Mouse (Mus musculus) limb, embryonic 12.5 days (tissue): ENCODE data around the gene Tgif1. TPM values are rescaled to one million over a fixed set of nuclear protein-coding genes. Genes with fewer than 3 reads are reported as not detected.
"Not testable (repeated sequence)": the region's sequence is repeated elsewhere in the genome, so short reads cannot be mapped to it uniquely, and the experiment has no call there.

Experiments
- ATAC-seq: fragments of 200-750 bp; cut with Nextera tagmentation; 2 replicates; pipeline ENCODE4 v1.8.0; 2017; ENCODE audit warnings: low read depth, moderate TSS enrichment; ENCODE audit not compliant: insufficient number of reproducible peaks, insufficient read depth, low FRiP score, low TSS enrichment
- H3K27ac ChIP-seq: fragments of 300-500 bp; sonication (generic); 2 replicates; pipeline ENCODE4 v1.5.1; 2016; ENCODE audit warnings: mild to moderate bottlenecking, moderate library complexity
- H3K27me3 ChIP-seq: fragments of 300-500 bp; sonication (generic); 2 replicates; pipeline ENCODE4 v1.6.1; 2016; ENCODE audit warnings: mild to moderate bottlenecking, moderate library complexity
- H3K36me3 ChIP-seq: fragments of 300-500 bp; sonication (generic); 2 replicates; pipeline ENCODE4 v1.6.1; 2016; ENCODE audit warnings: mild to moderate bottlenecking, moderate library complexity
- H3K4me1 ChIP-seq: fragments of 300-500 bp; sonication (generic); replicated peaks from 2 replicates; pipeline ENCODE4 v1.6.1; 2016
- H3K4me2 ChIP-seq: fragments of 300-500 bp; sonication (generic); 2 replicates; pipeline ENCODE4 v1.6.1; 2016; ENCODE audit warnings: mild to moderate bottlenecking, moderate library complexity
- H3K4me3 ChIP-seq: fragments of 300-500 bp; sonication (generic); replicated peaks from 2 replicates; pipeline ENCODE4 v1.5.1; 2016; ENCODE audit warnings: mild to moderate bottlenecking
- H3K9ac ChIP-seq: fragments of 300-500 bp; sonication (generic); replicated peaks from 2 replicates; pipeline ENCODE4 v1.6.1; 2016; ENCODE audit warnings: mild to moderate bottlenecking, moderate library complexity
- H3K9me3 ChIP-seq: fragments of 300-500 bp; sonication (generic); 2 replicates; pipeline ENCODE4 v1.6.1; 2016; ENCODE audit warnings: mild to moderate bottlenecking, moderate library complexity
- WGBS: fragments of 180-500 bp; shearing (Covaris S2); methylation state at CpG from one replicate; pipeline ENCODE4 v1.1.7; 2016; 5-methylcytosine and 5-hydroxymethylcytosine counted together
- polyA plus RNA-seq: library from polyadenylated mRNA; unstranded; fragments of >200 nt; fragmentation: Nextera tagmentation; extraction: Ambion mirVana; gene quantifications from 2 replicates; pipeline ENCODE4 v1.2.1, GENCODE M21; 2016

Tgif1 gene
- polyA plus RNA-seq, 1 experiment from 2014 or later, result 130 TPM

DNA sequence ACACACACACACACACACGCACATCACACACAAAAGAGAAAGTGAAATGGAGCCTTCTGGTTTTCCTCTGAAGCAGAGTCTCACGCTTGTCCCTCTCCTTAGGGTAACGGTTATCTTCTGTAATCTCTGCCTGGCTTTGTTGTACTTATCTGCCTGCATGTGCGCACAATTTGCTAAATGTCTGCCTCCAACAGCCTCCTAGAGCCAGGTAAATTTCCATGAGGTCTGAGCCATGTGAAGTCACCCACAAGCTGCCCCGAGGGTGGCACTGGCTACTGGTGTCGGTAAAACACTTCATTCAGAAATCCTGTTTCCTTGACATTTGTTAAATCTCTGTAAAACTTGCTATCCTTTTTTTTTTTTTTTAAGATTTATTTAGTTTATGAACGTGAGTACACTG, 15.3 kb downstream of the Tgif1 start:
- Histone ChIP-seq H3K9ac (no peak overlapping the region), H3K27me3 (peaks cover 18% of the 10 kb centered on the region), H3K4me3 (no peak overlapping the region), H3K4me2 (no peak overlapping the region), H3K27ac (no peak overlapping the region), H3K9me3 (no peaks in the 10 kb centered on the region), H3K4me1 (peaks cover 22% of the 10 kb centered on the region), H3K36me3 (peaks cover 51% of the 10 kb centered on the region)
- no peak for ATAC-seq
- WGBS, result 80% methylated on average over 7 of the region's 7 CpGs

DNA sequence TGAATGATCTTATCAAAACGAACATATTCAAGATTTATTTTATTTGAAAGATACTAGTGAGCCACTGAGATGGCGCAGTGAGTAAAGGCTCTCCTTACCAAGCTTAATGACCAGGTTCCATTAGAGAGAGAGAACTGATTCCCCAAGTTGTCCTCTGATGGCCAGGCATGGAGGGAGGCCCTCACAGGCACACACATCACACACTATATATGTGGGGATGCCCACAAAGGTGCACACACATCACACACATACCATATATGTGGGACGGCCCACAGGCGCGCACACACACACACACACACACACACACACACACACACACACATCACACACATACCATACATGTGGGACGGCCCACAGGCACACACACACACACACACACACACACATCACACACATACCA, 15.9 kb downstream of the Tgif1 start:
- peaks cover 45% of the 10 kb centered on the region for H3K36me3 ChIP-seq
- not testable (repeated sequence) for H3K9me3 ChIP-seq, H3K4me3 ChIP-seq, ATAC-seq, H3K4me2 ChIP-seq, H3K9ac ChIP-seq, H3K27ac ChIP-seq
- 90% methylated on average over 6 of the region's 6 CpGs for WGBS
- H3K27me3 ChIP-seq, result peaks cover 22% of the 10 kb centered on the region
- H3K4me1 ChIP-seq, result peaks cover 22% of the 10 kb centered on the region

DNA sequence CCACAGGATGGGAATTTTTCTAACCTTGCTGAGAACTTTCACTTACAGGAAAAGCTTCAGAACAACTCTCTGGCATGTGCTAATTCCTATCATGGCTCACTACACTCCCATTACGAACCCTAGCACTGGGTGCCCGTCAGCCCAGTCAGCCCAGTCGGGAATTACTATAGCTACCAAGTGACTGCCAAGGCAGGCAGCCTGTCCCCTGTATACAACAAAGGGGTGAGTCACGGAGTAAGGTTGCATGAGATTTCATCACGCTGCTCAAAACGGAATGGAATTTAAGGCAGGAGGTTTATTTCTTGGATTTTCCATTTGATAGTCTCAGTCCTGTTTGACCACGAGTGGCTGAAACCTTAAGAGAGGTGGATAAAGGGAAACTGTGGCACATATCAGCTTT, 16.5 kb downstream of the Tgif1 start:
- peaks cover 22% of the 10 kb centered on the region for H3K4me1 ChIP-seq
- H3K9me3 ChIP-seq, result no peaks in the 10 kb centered on the region
- no peak overlapping the region for H3K4me2 ChIP-seq
- WGBS, result 70% methylated on average over 7 of the region's 7 CpGs
- H3K9ac ChIP-seq, result no peak overlapping the region
- peaks cover 41% of the 10 kb centered on the region for H3K36me3 ChIP-seq
- peaks cover 22% of the 10 kb centered on the region for H3K27me3 ChIP-seq
- no peak overlapping the region for H3K4me3 ChIP-seq
- no peak overlapping the region for H3K27ac ChIP-seq
- no peak for ATAC-seq

DNA sequence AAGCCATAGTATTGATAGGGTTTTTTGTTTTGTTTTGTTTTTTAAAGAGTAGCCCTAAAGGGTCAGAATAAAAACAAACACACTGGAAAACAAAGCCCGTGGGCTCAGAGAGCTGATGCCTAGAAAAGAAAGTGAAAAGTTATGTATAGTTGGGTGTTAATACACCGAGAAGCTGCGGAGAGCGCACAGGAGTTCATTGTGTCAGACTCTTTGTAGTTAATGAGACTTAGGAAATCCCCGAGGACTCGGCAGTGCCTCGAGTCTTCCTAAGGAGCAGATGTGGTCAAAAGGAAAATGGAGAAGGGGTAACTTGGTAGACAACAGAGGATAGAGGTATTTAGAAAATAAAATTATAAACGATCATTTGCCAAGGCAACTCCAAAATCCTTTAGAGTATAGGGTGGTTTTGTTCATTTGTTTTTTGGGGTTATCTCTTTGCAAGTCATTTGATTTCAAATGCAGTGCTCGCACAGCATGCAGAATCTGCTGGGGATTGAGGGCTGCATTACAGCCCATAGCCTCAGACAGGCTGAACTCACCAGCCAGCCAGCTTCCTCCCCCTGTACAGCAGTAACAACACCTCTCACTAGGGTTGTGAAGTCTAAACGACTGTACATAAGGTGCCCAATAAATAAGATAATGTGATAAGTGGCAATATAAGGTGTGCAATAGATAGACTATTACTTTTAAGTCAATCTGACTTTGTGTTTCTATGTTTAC, 18.1 kb downstream of the Tgif1 start:
- H3K36me3 ChIP-seq, result peaks cover 28% of the 10 kb centered on the region
- peaks cover 22% of the 10 kb centered on the region for H3K27me3 ChIP-seq
- 3% methylated on average over 10 of the region's 10 CpGs for WGBS
- ATAC-seq, result no peak
- no peaks in the 10 kb centered on the region for H3K9me3 ChIP-seq
- H3K9ac ChIP-seq, result no peak overlapping the region; the same call in 1 of the 2 replicates
- peak overlapping the region; percentile 40 for H3K4me3 ChIP-seq
- peak overlapping the region; percentile 74 for H3K4me2 ChIP-seq
- peaks cover 22% of the 10 kb centered on the region for H3K4me1 ChIP-seq
- no peak overlapping the region for H3K27ac ChIP-seq

DNA sequence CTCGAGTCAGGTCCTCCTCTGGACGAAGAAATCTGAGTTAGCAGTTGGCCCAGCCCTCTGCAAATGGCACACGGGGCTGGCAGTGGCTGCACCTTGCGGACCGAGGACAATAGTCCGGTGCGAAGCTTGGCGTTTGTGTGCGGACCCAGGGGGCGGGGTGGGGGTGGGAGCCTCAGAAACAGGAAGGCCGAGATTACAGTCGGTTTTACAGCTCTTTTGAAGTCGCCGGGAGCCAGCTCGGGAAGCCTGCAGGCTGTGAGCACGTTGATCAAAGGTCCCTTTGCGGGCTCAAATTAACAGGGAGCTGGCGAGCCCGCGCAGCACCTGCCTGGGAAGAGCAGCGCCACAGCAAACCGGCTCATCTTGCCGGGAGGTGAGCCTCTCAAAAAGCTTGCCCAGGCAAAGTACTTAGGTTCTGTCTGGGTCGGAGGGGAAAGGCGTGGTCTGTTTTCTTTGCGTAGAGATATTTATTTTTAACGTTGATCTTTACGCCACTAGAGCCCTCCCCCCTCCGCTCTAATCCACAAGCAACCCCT, 18.8 kb downstream of the Tgif1 start:
- no peak for ATAC-seq
- H3K27ac ChIP-seq, result no peak overlapping the region
- no peak overlapping the region; the same call in 1 of the 2 replicates for H3K9ac ChIP-seq
- peak overlapping the region; percentile 40 for H3K4me3 ChIP-seq
- H3K36me3 ChIP-seq, result peaks cover 21% of the 10 kb centered on the region
- peak overlapping the region; percentile 74 for H3K4me2 ChIP-seq
- peaks cover 22% of the 10 kb centered on the region for H3K27me3 ChIP-seq
- H3K4me1 ChIP-seq, result peaks cover 22% of the 10 kb centered on the region
- under 1% methylated on average over 29 of the region's 29 CpGs for WGBS
- H3K9me3 ChIP-seq, result no peaks in the 10 kb centered on the region

DNA sequence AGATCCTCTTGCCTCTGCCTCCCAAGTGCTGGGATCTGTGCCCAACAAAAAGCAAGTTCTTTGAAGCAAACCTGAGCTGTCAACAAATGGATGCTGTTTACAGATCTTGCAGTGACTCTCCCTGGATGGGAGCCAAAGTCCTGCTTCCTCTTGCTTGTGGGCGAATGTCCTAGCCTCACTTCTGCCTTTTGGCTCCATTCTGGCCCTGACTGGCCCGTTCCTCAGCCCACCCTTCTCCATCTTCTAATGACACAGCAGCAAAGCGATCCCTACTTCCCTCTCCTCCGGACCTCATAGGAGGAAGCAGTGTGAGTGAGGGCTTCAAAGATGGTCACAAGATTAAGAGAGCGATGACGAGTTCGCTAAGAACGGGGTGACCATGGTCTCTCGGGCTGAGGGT, 20.8 kb downstream of the Tgif1 start:
- WGBS, result 89% methylated on average over 9 of the region's 9 CpGs
- Histone ChIP-seq H3K9me3 (no peaks in the 10 kb centered on the region), H3K9ac (no peak overlapping the region), H3K36me3 (peaks cover 6% of the 10 kb centered on the region), H3K4me3 (no peak overlapping the region), H3K27ac (no peak overlapping the region), H3K4me1 (peaks cover 15% of the 10 kb centered on the region), H3K27me3 (peaks cover 22% of the 10 kb centered on the region), H3K4me2 (no peak overlapping the region)
- no peak for ATAC-seq

DNA sequence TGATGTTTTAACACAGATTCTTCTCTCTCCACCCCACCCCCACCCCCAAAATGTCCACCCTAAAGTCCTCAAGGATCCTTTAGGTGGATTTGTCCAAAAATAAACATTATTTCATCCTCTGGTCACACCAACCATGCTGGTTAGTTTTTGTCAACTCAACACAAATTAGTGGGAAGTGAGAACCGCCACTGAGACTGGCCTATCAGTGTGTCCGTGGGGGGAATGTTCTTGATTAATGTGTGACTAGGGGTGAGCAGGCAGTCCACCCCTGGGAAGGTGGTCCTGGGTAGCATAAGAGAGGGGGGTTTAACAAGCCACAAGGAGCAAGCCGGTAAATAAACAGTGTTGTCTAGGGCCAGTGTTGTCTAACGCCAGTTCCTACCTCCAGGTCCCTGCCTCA, 21.8 kb downstream of the Tgif1 start:
- Histone ChIP-seq H3K4me3 (no peak overlapping the region), H3K27ac (no peak overlapping the region), H3K9ac (no peak overlapping the region), H3K36me3 (peaks cover 3% of the 10 kb centered on the region), H3K9me3 (no peaks in the 10 kb centered on the region), H3K4me1 (peaks cover 15% of the 10 kb centered on the region), H3K27me3 (peaks cover 19% of the 10 kb centered on the region), H3K4me2 (no peak overlapping the region)
- 60% methylated on average over 4 of the region's 4 CpGs for WGBS
- no peak for ATAC-seq

DNA sequence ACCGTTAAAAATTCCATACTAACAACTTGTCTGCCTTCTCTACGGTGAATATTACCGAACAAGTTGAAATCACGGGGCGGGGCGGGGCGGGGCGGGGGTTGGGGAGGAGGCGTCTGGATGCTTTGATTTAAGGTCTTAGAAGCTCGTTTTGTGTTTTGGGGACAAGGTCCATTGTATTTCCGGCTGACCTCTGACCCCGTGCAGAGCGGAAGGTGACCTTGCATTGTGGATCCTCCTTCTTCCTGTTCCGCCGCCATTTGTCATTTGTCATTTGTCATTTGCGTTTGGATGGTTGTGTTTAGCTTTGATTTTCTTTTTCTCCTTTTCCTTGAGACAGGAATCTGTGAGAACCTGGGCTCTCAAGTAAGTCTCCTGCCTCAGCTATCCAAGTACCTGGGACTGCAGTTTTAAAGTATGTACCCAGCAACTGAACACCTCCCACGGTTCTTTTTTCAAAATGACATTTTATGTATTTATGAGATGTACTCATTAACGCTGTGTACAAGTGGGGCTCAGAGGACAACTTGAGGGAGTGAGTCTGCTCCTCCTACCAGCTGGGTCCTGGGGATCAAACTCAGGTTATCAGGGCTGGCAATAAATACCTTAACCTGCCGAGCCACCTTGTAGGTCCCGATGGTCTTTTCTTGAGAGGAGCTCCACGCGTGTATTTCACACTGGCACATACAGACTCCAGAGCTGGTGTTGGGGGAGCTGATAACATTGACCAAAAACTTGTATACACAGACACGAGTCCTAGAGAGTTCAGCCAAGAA, 23.2 kb downstream of the Tgif1 start:
- H3K9ac ChIP-seq, result no peak overlapping the region
- peaks cover 15% of the 10 kb centered on the region for H3K27me3 ChIP-seq
- no peak overlapping the region for H3K4me2 ChIP-seq
- no peak overlapping the region for H3K27ac ChIP-seq
- 83% methylated on average over 23 of the region's 23 CpGs for WGBS
- H3K36me3 ChIP-seq, result no peaks in the 10 kb centered on the region
- H3K4me1 ChIP-seq, result peaks cover 11% of the 10 kb centered on the region
- ATAC-seq, result no peak; the same call in 1 of the 2 replicates
- H3K9me3 ChIP-seq, result no peaks in the 10 kb centered on the region
- H3K4me3 ChIP-seq, result no peak overlapping the region

DNA sequence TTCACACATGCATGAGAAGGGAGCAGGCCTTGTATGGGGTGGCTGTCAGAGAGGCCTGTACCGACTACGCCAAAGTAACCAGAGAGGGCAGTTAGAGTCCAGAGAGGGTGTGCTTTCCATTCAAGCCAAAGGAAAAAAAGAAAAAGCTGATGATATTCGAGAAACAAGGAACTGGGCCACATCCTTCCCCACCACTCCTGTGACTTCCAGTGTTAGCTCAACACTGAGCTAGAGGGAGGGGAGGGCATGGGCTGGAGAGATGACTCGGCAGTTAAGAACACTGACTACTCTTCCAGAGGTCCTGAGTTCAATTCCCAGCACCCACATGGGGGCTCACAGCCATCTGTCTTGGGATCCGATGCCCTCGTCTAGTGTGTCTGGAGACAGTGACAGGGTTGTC, 24.1 kb downstream of the Tgif1 start:
- H3K4me2 ChIP-seq, result no peak overlapping the region
- peaks cover 2% of the 10 kb centered on the region for H3K4me1 ChIP-seq
- no peak overlapping the region for H3K4me3 ChIP-seq
- WGBS, result 84% methylated on average over 6 of the region's 6 CpGs
- no peak overlapping the region for H3K9ac ChIP-seq
- H3K27ac ChIP-seq, result no peak overlapping the region
- H3K36me3 ChIP-seq, result no peaks in the 10 kb centered on the region
- peaks cover 11% of the 10 kb centered on the region; the same call in 1 of the 2 replicates for H3K27me3 ChIP-seq
- ATAC-seq, result no peak
- no peaks in the 10 kb centered on the region for H3K9me3 ChIP-seq

DNA sequence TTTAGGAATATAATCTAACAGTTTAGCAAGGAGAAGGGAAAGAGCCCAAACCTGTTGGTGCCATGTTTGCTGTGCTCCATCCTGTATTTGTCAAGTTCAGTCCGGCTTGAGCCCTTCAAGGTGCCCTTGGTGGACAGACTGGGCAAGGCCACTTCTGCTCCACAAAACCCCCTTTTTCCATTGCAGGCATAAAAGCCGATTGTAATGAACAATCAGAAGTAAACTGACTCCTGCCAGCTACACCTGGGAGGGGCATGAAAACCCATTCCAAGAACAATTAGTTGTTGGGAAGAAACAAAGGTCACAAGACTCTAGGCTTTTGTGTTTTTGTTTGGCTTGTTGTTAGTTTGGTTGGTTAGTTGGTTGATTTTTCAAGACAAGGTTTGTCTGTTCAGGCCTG, 24.8 kb downstream of the Tgif1 start:
- Histone ChIP-seq H3K36me3 (no peaks in the 10 kb centered on the region), H3K4me1 (no peaks in the 10 kb centered on the region), H3K27me3 (peaks cover 9% of the 10 kb centered on the region; the same call in 1 of the 2 replicates), H3K4me3 (no peak overlapping the region), H3K9me3 (no peaks in the 10 kb centered on the region), H3K27ac (no peak overlapping the region), H3K9ac (no peak overlapping the region), H3K4me2 (no peak overlapping the region)
- 86% methylated on average over 2 of the region's 2 CpGs for WGBS
- no peak for ATAC-seq

DNA sequence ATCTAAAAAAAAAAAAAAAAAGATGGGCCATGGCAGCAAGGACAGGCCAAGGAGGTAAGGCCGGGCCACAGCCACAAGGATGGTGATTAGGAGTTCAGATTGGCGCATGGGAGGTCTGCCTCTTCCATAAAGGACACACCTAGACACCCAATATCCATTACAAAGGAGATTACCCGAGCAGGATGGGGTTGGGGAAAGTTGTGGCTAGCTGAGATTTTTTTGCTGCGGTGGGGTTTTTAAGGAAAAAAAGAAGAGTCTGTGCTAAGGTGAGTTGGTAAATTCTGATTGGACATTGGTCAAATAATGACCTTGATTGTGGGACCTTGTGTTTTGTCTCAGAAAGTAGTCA, 25.2 kb downstream of the Tgif1 start:
- ATAC-seq, result no peak
- Histone ChIP-seq H3K36me3 (no peaks in the 10 kb centered on the region), H3K4me3 (no peak overlapping the region), H3K27me3 (0 out of 2 replicates have a peak, but pooled peaks cover 5% of the 10 kb centered on the region), H3K4me2 (no peak overlapping the region), H3K9ac (no peak overlapping the region), H3K9me3 (no peaks in the 10 kb centered on the region), H3K27ac (no peak overlapping the region), H3K4me1 (no peaks in the 10 kb centered on the region)
- WGBS, result 76% methylated on average over 4 of the region's 4 CpGs
